Comparison of ENCODE assay signal across 7 mouse cellular contexts in genomic region chr3:96813591-96814244, GRCm38 (mm10). TPM values are rescaled to one million over a fixed set of nuclear protein-coding genes. Genes with fewer than 3 reads are reported as not detected.
DNase-seq lines count a peak whose midpoint lies in the region; ATAC-seq lines count a peak whose summit lies in the region.

No protein-coding gene starts in this region.

- H3K9me3 ChIP-seq in intestine, embryonic 16.5 days (ENCODE audit: control insufficient read depth, low read length): no peaks in the 10 kb centered on the region

- H3K4me3 ChIP-seq in intestine, embryonic 16.5 days (ENCODE audit: low read length): no peak overlapping the region; the same call in 1 of the 2 replicates

- H3K27ac ChIP-seq in intestine, embryonic 16.5 days (ENCODE audit: low read length): no peak overlapping the region; the same call in 1 of the 2 replicates

- H3K9ac ChIP-seq in intestine, embryonic 16.5 days (ENCODE audit: low read depth, low read length): no peak overlapping the region

- H3K27me3 ChIP-seq in intestine, embryonic 16.5 days (replicated peaks; ENCODE audit: control insufficient read depth, insufficient read depth, low read length): no peaks in the 10 kb centered on the region

- H3K36me3 ChIP-seq in intestine, embryonic 16.5 days (ENCODE audit: control insufficient read depth, insufficient read depth, low read length): no peaks in the 10 kb centered on the region

- ATAC-seq in intestine, embryonic 16.5 days: peak; percentile 80
- no peak for ATAC-seq in cerebellum, adult (ENCODE audit: insufficient number of reproducible peaks, low FRiP score, low TSS enrichment)
- ATAC-seq in erythroid progenitor cell, adult 5-6 weeks (replicated peaks; ENCODE audit: low FRiP score, poor library complexity, severe bottlenecking): no peak

- peak overlapping the region; percentile 25 for H3K4me2 ChIP-seq in intestine, embryonic 16.5 days (ENCODE audit: low read depth, low read length)

- 54% methylated on average over 7 of the region's 7 CpGs for WGBS in intestine, embryonic 16.5 days

- DNase-seq in 3134 (ENCODE audit: extremely low read depth, insufficient read length, low spot score) (peak; percentile 32), 3T3-L1 (ENCODE audit: low read depth, low spot score) (peak; percentile 86)
- peak; percentile 62 for DNase-seq in lung, adult 18-20 months
- DNase-seq in adrenal gland, postnatal 10 days: no peak

- peaks cover 15% of the 10 kb centered on the region for H3K4me1 ChIP-seq in intestine, embryonic 16.5 days (ENCODE audit: control insufficient read depth, insufficient read depth, low read length)

RNA-seq across cellular contexts. Expression of gene Pdzk1, which starts 15.4 kb away (rescaled TPM):
- 45.2 and 67.0 TPM in 2 replicates for polyA plus RNA-seq in intestine, embryonic 16.5 days (2015; fragmentation: Nextera tagmentation; extraction: Ambion mirVana)
- 1 to 10 TPM; 4.9 to 9.1 TPM for total RNA-seq in adrenal gland, postnatal 10 days (2021)
- total RNA-seq in erythroid progenitor cell, adult 5-6 weeks (2015; ENCODE audit: low replicate concordance): 1.8 and 4.6 TPM in 2 replicates
- total RNA-seq in erythroid progenitor cell, adult 5-6 weeks (2017; ENCODE audit: low replicate concordance): 2.4 and 6.9 TPM in 2 replicates

RNA-seq across cellular contexts. Expression of gene Cd160, which starts 15.4 kb away (rescaled TPM):
- 1.4 and 1.6 TPM in 2 replicates for polyA plus RNA-seq in intestine, embryonic 16.5 days (2015; fragmentation: Nextera tagmentation; extraction: Ambion mirVana)
- total RNA-seq in adrenal gland, postnatal 10 days (2021): under 1 TPM; 0.27 to 0.39 TPM
- 1.8 TPM in 1 of 2 replicates, not detected in the other for total RNA-seq in erythroid progenitor cell, adult 5-6 weeks (2015; ENCODE audit: low replicate concordance)
- total RNA-seq in erythroid progenitor cell, adult 5-6 weeks (2017; ENCODE audit: low replicate concordance): 0.26 TPM in 1 of 2 replicates, not detected in the other
